Mouse (Mus musculus) olfactory bulb, adult 2 months (tissue): Measurements from ENCODE around the gene Por. TPM values are rescaled to one million over a fixed set of nuclear protein-coding genes. Genes with fewer than 3 reads are reported as not detected.

Experiments
- H3K27ac ChIP-seq: fragments of 200-500 bp; 2 replicates; pipeline ENCODE4 v1.5.1; 2012; ENCODE audit warnings: low read depth, low read length; ENCODE audit not compliant: insufficient read depth
- H3K4me1 ChIP-seq: fragments of 200-500 bp; 2 replicates; pipeline ENCODE4 v1.6.1; 2012; ENCODE audit warnings: low read length; ENCODE audit not compliant: control insufficient read depth, insufficient read depth
- H3K4me3 ChIP-seq: fragments of 200-500 bp; 2 replicates; pipeline ENCODE4 v1.5.1; 2012; ENCODE audit warnings: mild to moderate bottlenecking, low read depth, low read length, moderate library complexity; ENCODE audit not compliant: insufficient read depth
- CTCF ChIP-seq: fragments of 200-500 bp; IDR thresholded peaks from 2 replicates; pipeline ENCODE4 v1.5.1; 2012; ENCODE audit warnings: low read depth, mild to moderate bottlenecking, low read length, moderate library complexity; ENCODE audit not compliant: insufficient read depth
- POLR2A ChIP-seq: fragments of 200-500 bp; IDR thresholded peaks from 2 replicates; pipeline ENCODE4 v1.6.1; 2012; ENCODE audit warnings: mild to moderate bottlenecking, low read depth, low read length, moderate library complexity; ENCODE audit not compliant: insufficient read depth
- WGBS: fragments of 180-500 bp; shearing (Covaris S2); methylation state at CpG from one replicate; pipeline ENCODE4 v1.1.7; 2018; 5-methylcytosine and 5-hydroxymethylcytosine counted together
- polyA plus RNA-seq: library from polyadenylated mRNA; stranded (reverse); fragments of >200 nt; gene quantifications from 2 replicates; pipeline ENCODE4 v1.2.4, GENCODE M21; 2012; ENCODE audit warnings: low replicate concordance; ENCODE audit not compliant: missing spikeins, insufficient read depth, insufficient read length

Por gene
- polyA plus RNA-seq, 1 experiment: not detected

- WGBS: 87% methylated on average over 12 of the region's 12 CpGs
- no peak overlapping the region for H3K4me3 ChIP-seq
Observed at GRCm38 (mm10) chr5:135682942-135683570, 13.2 kb downstream of the Por start.

GRCm38 (mm10) chr5:135690401-135690800, 20.6 kb downstream of the Por start:
- H3K4me1 ChIP-seq: peaks cover 8% of the 10 kb centered on the region
- WGBS: 61% methylated on average over 5 of the region's 5 CpGs
- TF ChIP-seq POLR2A (no peak), CTCF (no peak)
- peak overlapping the region; percentile 77; the same call in 1 of the 2 replicates for H3K4me3 ChIP-seq
- H3K27ac ChIP-seq: no peak overlapping the region

More at GRCm38 (mm10) chr5:135682942-135683570, 13.2 kb downstream of the Por start:
- TF ChIP-seq CTCF (no peak), POLR2A (no peak)
- H3K4me1 ChIP-seq: no peaks in the 10 kb centered on the region
- H3K27ac ChIP-seq: no peak overlapping the region

DNA sequence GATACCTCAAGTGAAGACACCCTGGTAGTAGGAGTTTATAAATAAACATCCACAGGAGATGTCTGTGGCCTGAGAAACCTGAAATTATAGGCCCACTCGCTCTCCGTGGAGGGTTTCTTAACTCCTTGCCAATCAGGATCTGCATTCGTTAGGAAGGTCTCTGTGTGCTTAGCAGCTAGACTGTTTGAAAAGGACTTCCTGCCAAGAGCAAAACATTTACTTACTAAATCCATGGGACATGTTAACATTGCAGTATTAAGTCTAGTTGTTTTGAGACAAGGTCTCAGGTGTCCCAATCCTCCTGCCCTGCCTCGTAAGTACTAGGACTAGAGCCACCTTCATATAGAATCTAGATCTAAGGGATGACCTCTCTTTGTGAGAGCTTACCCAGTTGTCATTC, 21.4 kb downstream of the Por start:
- H3K27ac ChIP-seq: no peak overlapping the region
- H3K4me1 ChIP-seq: peaks cover 8% of the 10 kb centered on the region
- no peak overlapping the region for H3K4me3 ChIP-seq
- 44% methylated on average over 4 of the region's 4 CpGs for WGBS
- no peak for TF ChIP-seq POLR2A
- no peak for TF ChIP-seq CTCF

DNA sequence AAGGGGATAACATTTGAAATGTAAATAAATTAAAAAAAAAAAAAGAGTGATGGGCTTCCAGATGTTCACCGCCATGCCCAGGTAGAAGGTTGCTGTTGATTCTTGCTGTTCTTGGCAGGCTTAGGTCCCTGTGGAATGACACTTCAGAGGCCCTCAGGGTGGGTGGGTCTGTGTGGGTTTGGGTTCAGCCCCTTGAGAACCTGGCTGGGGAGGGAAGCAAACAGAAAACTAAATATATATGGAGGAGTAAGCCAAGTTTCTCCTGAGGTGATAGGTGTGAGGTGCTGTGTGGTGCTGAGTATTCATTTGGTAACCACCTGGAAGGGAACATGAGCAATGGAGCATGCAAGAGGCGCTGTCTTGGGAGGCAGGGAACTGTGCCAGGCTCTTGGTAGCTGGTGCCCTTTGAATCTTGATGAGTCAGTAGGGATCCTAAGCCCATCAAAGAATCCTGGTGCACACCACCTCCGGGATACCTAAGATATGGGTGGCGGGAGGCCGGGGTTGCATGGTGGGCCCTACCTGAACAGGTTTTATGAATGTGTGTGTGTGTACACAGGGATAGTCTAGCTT, 23.5 kb downstream of the Por start:
- WGBS: 92% methylated on average over 5 of the region's 5 CpGs
- Histone ChIP-seq H3K4me1 (peaks cover 7% of the 10 kb centered on the region), H3K4me3 (no peak overlapping the region), H3K27ac (no peak overlapping the region)
- TF ChIP-seq CTCF (no peak), POLR2A (no peak)

DNA sequence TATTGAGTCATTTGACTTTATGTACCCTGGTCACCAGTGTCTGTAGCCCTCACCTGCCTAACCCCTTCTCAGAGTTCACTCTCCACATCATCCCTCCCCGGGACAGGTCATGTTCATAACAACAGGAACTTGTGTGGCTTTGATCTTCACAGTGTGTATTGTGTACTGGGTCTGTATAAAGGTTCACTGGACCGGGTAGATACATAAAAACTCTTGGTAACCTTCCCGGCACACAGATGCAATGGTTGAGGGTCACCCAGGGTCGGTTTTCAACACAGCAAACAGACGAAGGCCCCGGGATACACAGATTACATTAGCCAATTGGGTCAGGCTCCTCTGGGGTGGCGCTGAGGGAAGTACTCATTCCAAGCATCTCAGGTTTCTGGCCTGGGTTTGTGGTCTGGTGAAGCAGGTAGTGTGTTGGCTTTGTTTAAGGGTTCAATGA, 25.5 kb downstream of the Por start:
- Histone ChIP-seq H3K4me1 (peaks cover 7% of the 10 kb centered on the region; the same call in 1 of the 2 replicates), H3K4me3 (no peak overlapping the region), H3K27ac (no peak overlapping the region)
- TF ChIP-seq POLR2A (no peak), CTCF (no peak)
- whole genome bisulfite sequencing: 41% methylated on average over 7 of the region's 7 CpGs

- 67% methylated on average over 5 of the region's 5 CpGs for WGBS
- peaks cover 11% of the 10 kb centered on the region for H3K4me1 ChIP-seq
Observed at GRCm38 (mm10) chr5:135697711-135698111, 27.9 kb downstream of the Por start.

DNA sequence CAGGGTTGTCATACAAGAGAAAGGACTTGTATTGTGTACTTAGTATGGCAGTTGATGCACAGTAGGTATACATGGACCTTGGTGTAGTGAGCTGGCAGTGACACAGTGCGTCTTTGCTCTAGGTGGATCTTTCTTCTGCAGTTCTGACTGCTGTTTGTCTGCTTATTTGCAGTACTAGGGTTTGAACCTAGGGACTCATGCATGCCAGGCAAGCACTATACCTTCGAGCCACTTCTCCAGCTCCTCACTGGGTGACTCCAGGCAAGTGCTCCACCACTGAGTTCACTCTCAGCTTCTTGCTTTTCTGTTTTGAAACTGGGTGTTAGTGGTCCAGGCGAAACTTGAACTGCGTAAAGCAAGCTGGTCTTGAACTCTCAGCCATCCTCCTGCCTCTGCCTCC, 31.8 kb downstream of the Por start:
- Histone ChIP-seq H3K27ac (no peak overlapping the region), H3K4me3 (no peak overlapping the region), H3K4me1 (peaks cover 10% of the 10 kb centered on the region)
- no peak for TF ChIP-seq POLR2A
- WGBS: 97% methylated on average over 4 of the region's 4 CpGs

More at GRCm38 (mm10) chr5:135697711-135698111, 27.9 kb downstream of the Por start:
- Histone ChIP-seq H3K4me3 (no peak overlapping the region), H3K27ac (no peak overlapping the region)
- TF ChIP-seq CTCF (no peak), POLR2A (no peak)

DNA sequence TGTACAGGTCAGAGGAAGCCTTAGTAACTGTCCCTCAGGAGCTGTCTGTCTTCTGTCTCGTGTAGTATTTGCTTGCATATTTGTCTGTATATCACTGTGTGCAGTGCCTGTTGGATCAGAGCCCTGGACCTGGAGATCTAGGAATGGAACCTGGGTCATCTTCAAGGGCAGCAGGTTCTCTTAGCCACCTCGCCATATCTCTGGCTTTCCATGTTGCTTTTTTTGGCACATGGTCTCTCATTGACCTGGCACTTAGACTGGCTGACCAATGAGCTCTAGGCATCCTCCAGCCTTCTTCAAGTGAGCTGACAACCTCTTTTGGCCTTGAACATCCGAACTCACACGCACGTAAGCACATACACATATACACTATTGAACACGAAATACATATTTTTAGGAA, 32.4 kb downstream of the Por start:
- no peak overlapping the region for H3K4me3 ChIP-seq
- H3K27ac ChIP-seq: peak overlapping the region; percentile 29; the same call in 1 of the 2 replicates
- peaks cover 10% of the 10 kb centered on the region for H3K4me1 ChIP-seq
- WGBS: 89% methylated on average over 6 of the region's 6 CpGs
- no peak for TF ChIP-seq CTCF
- TF ChIP-seq POLR2A: no peak

GRCm38 (mm10) chr5:135702682-135703192, 32.9 kb downstream of the Por start:
- peak overlapping the region; percentile 29; the same call in 1 of the 2 replicates for H3K27ac ChIP-seq
- TF ChIP-seq CTCF: no peak
- TF ChIP-seq POLR2A: no peak

More at GRCm38 (mm10) chr5:135702682-135703192, 32.9 kb downstream of the Por start:
- Histone ChIP-seq H3K4me3 (no peak overlapping the region), H3K4me1 (peaks cover 10% of the 10 kb centered on the region)
- 48% methylated on average over 15 of the region's 15 CpGs for WGBS
